ENCODE assay signal across 21 mouse cellular contexts in the genomic region with DNA sequence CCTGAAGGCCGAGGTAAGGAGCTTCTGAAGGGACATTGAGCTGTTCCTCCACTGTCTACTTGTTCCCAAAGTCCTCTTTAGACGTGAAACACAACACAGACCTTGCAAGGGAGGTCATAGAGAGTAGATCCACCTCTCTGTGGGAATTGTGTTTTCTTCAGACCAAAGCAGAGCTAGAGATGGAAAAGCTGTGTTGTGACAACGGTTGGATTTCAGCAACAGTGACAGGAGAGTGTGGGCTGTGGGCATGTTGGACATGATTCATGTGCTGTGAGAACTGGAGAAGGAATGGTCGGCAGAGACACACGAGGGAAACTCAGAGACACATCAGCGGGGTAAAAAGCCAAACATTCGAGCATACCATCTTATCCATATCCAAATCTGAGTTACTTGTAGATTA.
DNase-seq lines count a peak whose midpoint lies in the region; ATAC-seq and TF ChIP-seq lines count a peak whose summit lies in the region.
"Had no signal": no experiment of that assay in that cellular context is flagged by ENCODE, and none has a peak within 500 bp of the region (broad histone marks: within the 10 kb centered on the region; RNA-seq: fewer than 3 reads in every experiment).

No protein-coding gene starts in this region.

- ATAC-seq in kidney, embryonic 15.5 days (replicated peaks; ENCODE audit: low FRiP score) = peak; percentile 57; the same call in 1 of the 2 replicates
- ATAC-seq: CD4-positive, CD25-positive, alpha-beta regulatory T cell, adult 4 months; hindbrain, embryonic 16.5 days had no signal

- no peak overlapping the region for H3ac ChIP-seq in myocyte (ENCODE audit: control insufficient read depth, insufficient read length)

- no peak overlapping the region for H3K27ac ChIP-seq in kidney, embryonic 15.5 days
- peak overlapping the region; percentile 69 for H3K27ac ChIP-seq in embryonic fibroblast, embryonic 13.5 days (ENCODE audit: insufficient read depth, low read length)
- H3K27ac ChIP-seq: embryonic facial prominence, embryonic 13.5 days; forebrain, embryonic 13.5 days; heart, embryonic 13.5 days; hindbrain, embryonic 12.5 days had no signal

- no peaks in the 10 kb centered on the region for H3K27me3 ChIP-seq in kidney, embryonic 15.5 days
- H3K27me3 ChIP-seq in myocyte (ENCODE audit: control insufficient read depth, insufficient read depth, insufficient read length) = no peaks in the 10 kb centered on the region
- H3K27me3 ChIP-seq: embryonic facial prominence, embryonic 13.5 days; hindbrain, embryonic 12.5 days had no signal

- no peak overlapping the region for H3K4me2 ChIP-seq in kidney, embryonic 15.5 days
- peak overlapping the region; percentile 51 for H3K4me2 ChIP-seq in myocyte (ENCODE audit: low read depth)
- H3K4me2 ChIP-seq: embryonic facial prominence, embryonic 13.5 days; forebrain, embryonic 13.5 days; heart, embryonic 13.5 days; hindbrain, embryonic 12.5 days had no signal

- 37% methylated on average over 7 of the region's 7 CpGs for WGBS in kidney, embryonic 15.5 days

- TF ChIP-seq POLR2A in embryonic fibroblast, embryonic 13.5 days (IDR thresholded peaks at IDR 0.05; ENCODE audit: low read depth, low read length) = no peak
- no peak for TF ChIP-seq POLR2A in myocyte (IDR thresholded peaks at IDR 0.05; ENCODE audit: insufficient read length, low read depth)

- DNase-seq in kidney, adult 11 months = no peak
- peak; percentile 50 for DNase-seq in 3134 (ENCODE audit: extremely low read depth, insufficient read length, low spot score)
- DNase-seq in layer of hippocampus, adult 18-20 months (ENCODE audit: low spot score in 2 of 2) = no peak
- DNase-seq: adrenal gland, postnatal 10 days; B cell, adult 2 months; cerebellum, adult 11-12 months; cerebellum, adult 9-10 months; cerebellum, postnatal 25 days; forebrain, postnatal 0 days; gastrocnemius, postnatal 25 days; heart, postnatal 4 days had no signal

- H3K79me2 ChIP-seq in myocyte (ENCODE audit: control insufficient read depth, insufficient read depth) = no peaks in the 10 kb centered on the region

- H3K4me1 ChIP-seq in kidney, embryonic 15.5 days = peaks cover 10% of the 10 kb centered on the region
- H3K4me1 ChIP-seq in embryonic fibroblast, embryonic 13.5 days (ENCODE audit: control insufficient read depth, insufficient read depth, low read length) = peaks cover 5% of the 10 kb centered on the region; the same call in 1 of the 2 replicates

- no peak overlapping the region for H3K4me3 ChIP-seq in kidney, embryonic 15.5 days (replicated peaks)
- H3K4me3 ChIP-seq in embryonic fibroblast, embryonic 13.5 days (ENCODE audit: insufficient read depth, low read length) = no peak overlapping the region
- H3K4me3 ChIP-seq in myocyte = no peak overlapping the region
- H3K4me3 ChIP-seq: embryonic facial prominence, embryonic 13.5 days; forebrain, embryonic 13.5 days; heart, embryonic 13.5 days; hindbrain, embryonic 12.5 days had no signal

- TF ChIP-seq CTCF in embryonic fibroblast, embryonic 13.5 days (IDR thresholded peaks at IDR 0.05; ENCODE audit: borderline replicate concordance, insufficient read depth, low read length) = no peak

- H3K9me3 ChIP-seq in kidney, embryonic 15.5 days (replicated peaks) = no peaks in the 10 kb centered on the region
- H3K9me3 ChIP-seq: forebrain, embryonic 13.5 days; heart, embryonic 13.5 days; hindbrain, embryonic 12.5 days had no signal

- H3K36me3 ChIP-seq in kidney, embryonic 15.5 days = no peaks in the 10 kb centered on the region
- H3K36me3 ChIP-seq in myocyte (ENCODE audit: control insufficient read depth, insufficient read depth) = no peaks in the 10 kb centered on the region
- H3K36me3 ChIP-seq: embryonic facial prominence, embryonic 13.5 days; G1E; heart, embryonic 13.5 days; hindbrain, embryonic 12.5 days had no signal

- H3K9ac ChIP-seq in kidney, embryonic 15.5 days = no peak overlapping the region
- H3K9ac ChIP-seq: embryonic facial prominence, embryonic 13.5 days; forebrain, embryonic 13.5 days; forebrain, postnatal 0 days; heart, embryonic 13.5 days; hindbrain, embryonic 12.5 days had no signal

TF ChIP-seq in myocyte, 11 proteins besides CTCF, POLR2A, EP300 and RAD21:
- TF ChIP-seq MAX (IDR thresholded peaks at IDR 0.05; ENCODE audit: low read depth) = no peak
- no peak for TF ChIP-seq CEBPB (IDR thresholded peaks at IDR 0.05; ENCODE audit: insufficient read depth, poor library complexity, severe bottlenecking)
- no peak for TF ChIP-seq TCF3 (IDR thresholded peaks at IDR 0.05; ENCODE audit: insufficient read length, low read depth)
- no peak for TF ChIP-seq MYOG (IDR thresholded peaks at IDR 0.05; ENCODE audit: control insufficient read depth in 1 of 3, insufficient read depth in 1 of 3, insufficient read length in 2 of 3, low read depth in 2 of 3)
- no peak for TF ChIP-seq MYOD1 (IDR thresholded peaks at IDR 0.05; ENCODE audit: control insufficient read depth in 1 of 3, insufficient read length in 2 of 3, low read depth in 2 of 3)
- no peak for TF ChIP-seq POLR2AphosphoS2 (IDR thresholded peaks at IDR 0.05; ENCODE audit: insufficient read length, low read depth)
- no peak for TF ChIP-seq TCF12 (IDR thresholded peaks at IDR 0.05; ENCODE audit: insufficient read depth, poor library complexity, severe bottlenecking)
- no peak for TF ChIP-seq SRF (IDR thresholded peaks at IDR 0.05; ENCODE audit: control insufficient read depth, insufficient read length, low read depth)
- no peak for TF ChIP-seq E2F4 (IDR thresholded peaks at IDR 0.05; ENCODE audit: insufficient read depth)
- TF ChIP-seq USF1 (IDR thresholded peaks at IDR 0.05; ENCODE audit: low read depth) = no peak
- no peak for TF ChIP-seq REST (IDR thresholded peaks at IDR 0.05; ENCODE audit: insufficient read depth, insufficient read length)
